Mouse (Mus musculus) forelimb bud, embryonic 11.5 days (tissue): ENCODE measurements around the gene Cpeb1.
"Not testable (repeated sequence)": the region's sequence is repeated elsewhere in the genome, so short reads cannot be mapped to it uniquely, and the experiment has no call there.

Source experiments
- DNase-seq: peaks from one replicate; pipeline ENCODE4 v3.0.0-alpha.2; 2012; ENCODE audit warnings: low read depth, low spot score

Gene Cpeb1

GRCm38 (mm10) chr7:81455155-81455651, at the start of gene Cpeb1:
Gene Cpeb1, minus strand, starts transcription at chr7:81455465.
- peak; percentile 43 for DNase-seq

- DNase-seq, result no peak
Measured at GRCm38 (mm10) chr7:81501050-81501449, 45.8 kb upstream of the Cpeb1 start.

GRCm38 (mm10) chr7:81498181-81498580, 42.9 kb upstream of the Cpeb1 start, which contains the start of gene BC048679:
Gene BC048679, minus strand, starts transcription at chr7:81498281.
- no peak for DNase-seq

- no peak for DNase-seq
Measured at GRCm38 (mm10) chr7:81497171-81497570, 41.9 kb upstream of the Cpeb1 start.

- peak; percentile 75 for DNase-seq
Measured at GRCm38 (mm10) chr7:81493331-81494021, 38.2 kb upstream of the Cpeb1 start, which contains the start of gene Ap3b2. Gene Ap3b2, minus strand, starts transcription at chr7:81493925.

GRCm38 (mm10) chr7:81492628-81493027, 37.4 kb upstream of the Cpeb1 start:
- DNase-seq, result no peak

- no peak for DNase-seq
Measured at GRCm38 (mm10) chr7:81489649-81490048, 34.4 kb upstream of the Cpeb1 start.

- DNase-seq, result no peak
Measured at GRCm38 (mm10) chr7:81480800-81481199, 25.5 kb upstream of the Cpeb1 start.

GRCm38 (mm10) chr7:81479531-81480090, 24.3 kb upstream of the Cpeb1 start:
- peak; percentile 44 for DNase-seq

- not testable (repeated sequence) for DNase-seq
Measured at GRCm38 (mm10) chr7:81478261-81478660, 23.0 kb upstream of the Cpeb1 start.

GRCm38 (mm10) chr7:81476833-81477232, 21.6 kb upstream of the Cpeb1 start:
- DNase-seq, result no peak

GRCm38 (mm10) chr7:81475221-81475620, 20.0 kb upstream of the Cpeb1 start:
- no peak for DNase-seq

- no peak for DNase-seq
Measured at GRCm38 (mm10) chr7:81464906-81465450, 9.7 kb upstream of the Cpeb1 start.

- peak; percentile 69 for DNase-seq
Measured at GRCm38 (mm10) chr7:81464116-81464515, 8.9 kb upstream of the Cpeb1 start.

GRCm38 (mm10) chr7:81462815-81463214, 7.5 kb upstream of the Cpeb1 start:
- DNase-seq, result no peak

- no peak for DNase-seq
Measured at GRCm38 (mm10) chr7:81454331-81455039, 780 bp downstream of the Cpeb1 start.

- DNase-seq, result no peak
Measured at GRCm38 (mm10) chr7:81453443-81454274, 1.6 kb downstream of the Cpeb1 start.

GRCm38 (mm10) chr7:81452971-81453441, 2.3 kb downstream of the Cpeb1 start:
- DNase-seq, result peak; percentile 25

GRCm38 (mm10) chr7:81398957-81399356, 56.3 kb downstream of the Cpeb1 start:
- no peak for DNase-seq

GRCm38 (mm10) chr7:81379363-81379762, 75.9 kb downstream of the Cpeb1 start:
- DNase-seq, result no peak

GRCm38 (mm10) chr7:81372337-81372920, 82.8 kb downstream of the Cpeb1 start:
- DNase-seq, result no peak
